14 mouse cellular contexts compared by ENCODE assay signal in genomic region chr5:128512606-128513005, GRCm38 (mm10).
A peak's percentile ranks its signal among the peaks of the same experiment; 100 is the strongest.
DNase-seq lines count a peak whose midpoint lies in the region; TF ChIP-seq lines count a peak whose summit lies in the region.
"Had no signal": no experiment of that assay in that cellular context is flagged by ENCODE, and none has a peak within 500 bp of the region (broad histone marks: within the 10 kb centered on the region; RNA-seq: fewer than 3 reads in every experiment).

No protein-coding gene starts in this region.

- DNase-seq in layer of hippocampus, adult 2 months (ENCODE audit: low spot score in 2 of 2), result no peak
- no peak for DNase-seq in layer of hippocampus, adult 11-12 months (ENCODE audit: low spot score)
- peak; percentile 16 for DNase-seq in lung, postnatal 10 days
- no peak for DNase-seq in lung, adult 18-20 months
- peak; percentile 10 for DNase-seq in lung, postnatal 36 days
- no peak for DNase-seq in lung, postnatal 4 days
- DNase-seq: adrenal gland, adult 8-10 months; adrenal gland, postnatal 14 days; adrenal gland, postnatal 36 days; B cell, adult 2 months had no signal

- 0 out of 2 replicates have a peak overlapping the region, but pooled peaks have one; percentile 7 for H3K27ac ChIP-seq in layer of hippocampus, adult 2 months
- H3K27ac ChIP-seq: embryonic facial prominence, embryonic 10.5 days; embryonic facial prominence, embryonic 12.5 days; forebrain, embryonic 13.5 days; forebrain, embryonic 15.5 days had no signal

- TF ChIP-seq CTCF in layer of hippocampus, adult 2 months (conservative IDR thresholded peaks at IDR 0.05), result no peak

- no peak overlapping the region for H3K4me3 ChIP-seq in layer of hippocampus, adult 2 months
- H3K4me3 ChIP-seq: embryonic facial prominence, embryonic 10.5 days; embryonic facial prominence, embryonic 12.5 days; forebrain, embryonic 13.5 days; forebrain, embryonic 15.5 days had no signal

Comparison
In these comparisons a context has a peak if more than half of its experiments do, and no peak if none do; other contexts are left out.
1. DNase-seq: peak in lung, postnatal 10 days (single experiment) and lung, postnatal 36 days (single experiment); none in layer of hippocampus, adult 2 months (0 of 2), layer of hippocampus, adult 11-12 months (single experiment), lung, adult 18-20 months (0 of 2) and lung, postnatal 4 days (0 of 2).